Mouse (Mus musculus): ENCODE results near the gene Spint2.

- TF ChIP-seq POLR2A (IDR thresholded peaks at IDR 0.05; ENCODE audit: insufficient read length, low read depth) = no peak
- TF ChIP-seq TCF12 (IDR thresholded peaks at IDR 0.05; ENCODE audit: insufficient read depth, poor library complexity, severe bottlenecking) = no peak
- TF ChIP-seq POLR2AphosphoS2 (IDR thresholded peaks at IDR 0.05; ENCODE audit: insufficient read length, low read depth) = no peak
- TF ChIP-seq USF1 (IDR thresholded peaks at IDR 0.05; ENCODE audit: low read depth) = no peak
- TF ChIP-seq MAX (IDR thresholded peaks at IDR 0.05; ENCODE audit: low read depth) = no peak
- no peak for TF ChIP-seq MYOG (IDR thresholded peaks at IDR 0.05; ENCODE audit: control insufficient read depth in 1 of 3, insufficient read depth in 1 of 3, insufficient read length in 2 of 3, low read depth in 2 of 3)
- TF ChIP-seq MYOD1 (IDR thresholded peaks at IDR 0.05; ENCODE audit: control insufficient read depth in 1 of 3, insufficient read length in 2 of 3, low read depth in 2 of 3) = no peak
Observed at GRCm38 (mm10) chr7:29279924-29280323, 1.8 kb downstream of the Spint2 start.
